Mouse (Mus musculus): ENCODE data around the gene Prickle1. TPM values are rescaled to one million over a fixed set of nuclear protein-coding genes. Genes with fewer than 3 reads are reported as not detected.

Gene Prickle1
- polyA plus RNA-seq, 1 experiment from 2014 or later: 15.7 TPM

DNA sequence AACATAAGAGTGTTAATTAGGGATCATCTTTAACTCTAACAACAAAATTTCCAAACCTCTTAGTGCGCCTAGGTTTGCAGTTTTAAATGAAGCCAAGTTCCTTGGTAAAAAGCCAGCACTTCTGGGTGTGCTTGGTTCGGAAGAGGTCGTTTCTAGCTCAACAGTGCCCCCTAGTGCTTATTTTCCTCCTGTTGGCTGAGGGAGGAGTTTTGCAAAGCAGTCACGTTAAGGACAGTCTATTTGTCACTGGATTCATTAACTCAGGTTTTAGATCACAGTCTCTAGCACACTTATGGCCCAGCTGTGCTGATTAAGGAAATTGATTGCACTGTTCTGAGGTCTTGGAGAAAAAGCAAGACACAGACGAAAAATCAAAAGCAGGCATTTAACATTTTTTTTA lies 19.8 kb downstream of the Prickle1 start:
- no peaks in the 10 kb centered on the region for H3K27me3 ChIP-seq
- ChIA-PET POLR2A (no interaction called here), CTCF (interaction anchor here (0.7 to 2.4 kb wide), 13 partner anchors 8 to 637 kb away, joined by 3 to 7 read pairs (median 4); no protein-coding TSS in a partner anchor)
- peak; percentile 92 for TF ChIP-seq CTCF (IDR thresholded peaks at IDR 0.05)
- ATAC-seq (peak; percentile 91), DNase-seq (ENCODE audit: low read depth, low spot score) (peak; percentile 61)
- in situ Hi-C loops (cut with MboI; ENCODE audit: low pct_unique_long_range_greater_than_20kb): loop anchor here (5.0 to 10.0 kb wide), 2 partner anchors 311 to 636 kb away; no protein-coding TSS in a partner anchor

- POLR2A ChIA-PET: no interaction called here
- DNase-seq (ENCODE audit: low read depth, low spot score) (no peak), ATAC-seq (no peak)
- in situ Hi-C loops (cut with MboI; ENCODE audit: low pct_unique_long_range_greater_than_20kb): loop anchor here (10.0 kb wide), 1 partner anchor 308 kb away; no protein-coding TSS in a partner anchor
- no peak for TF ChIP-seq CTCF (IDR thresholded peaks at IDR 0.05)
- CTCF ChIA-PET: no interaction called here
- H3K27me3 ChIP-seq: no peaks in the 10 kb centered on the region
Observed at GRCm38 (mm10) chr15:93572889-93573288, 22.8 kb downstream of the Prickle1 start.

- no peak for DNase-seq (ENCODE audit: low read depth, low spot score)
- ATAC-seq: no peak
- CTCF ChIA-PET: no interaction called here
- POLR2A ChIA-PET: no interaction called here
- H3K27me3 ChIP-seq: no peaks in the 10 kb centered on the region
- in situ Hi-C loops (cut with MboI; ENCODE audit: low pct_unique_long_range_greater_than_20kb): loop anchor here (10.0 kb wide), 1 partner anchor 306 kb away; no protein-coding TSS in a partner anchor
- no peak for TF ChIP-seq CTCF (IDR thresholded peaks at IDR 0.05)
Observed at GRCm38 (mm10) chr15:93570881-93571495, 24.7 kb downstream of the Prickle1 start.

DNA sequence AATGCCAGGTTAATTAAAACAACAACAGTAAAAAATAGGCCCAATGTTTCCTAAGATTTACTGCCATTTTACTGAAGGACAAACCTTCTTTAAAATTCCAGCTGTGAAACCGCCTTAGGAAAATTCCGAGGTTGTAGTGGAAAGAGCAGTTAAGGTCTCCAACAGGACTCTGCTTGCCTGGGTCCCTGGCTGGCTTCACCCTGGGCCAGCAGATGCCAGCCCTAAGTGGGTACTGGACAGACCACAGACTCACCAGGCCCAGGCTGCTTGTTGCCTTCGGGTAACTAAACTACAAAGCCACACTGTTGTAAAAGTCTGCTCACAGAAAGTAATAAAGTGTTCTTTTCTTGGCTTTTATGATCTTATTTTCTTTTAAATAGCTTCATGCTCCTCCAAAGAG lies 26.8 kb downstream of the Prickle1 start:
- DNase-seq (ENCODE audit: low read depth, low spot score): no peak
- no peak for ATAC-seq
- TF ChIP-seq CTCF (IDR thresholded peaks at IDR 0.05): no peak
- in situ Hi-C loops (cut with MboI; ENCODE audit: low pct_unique_long_range_greater_than_20kb): no loop called here
- H3K27me3 ChIP-seq: no peaks in the 10 kb centered on the region
- ChIA-PET CTCF (interaction anchor here (0.9 to 1.2 kb wide), 3 partner anchors 10 to 70 kb away, joined by 3 read pairs; no protein-coding TSS in a partner anchor), POLR2A (interaction anchor here (0.8 to 1.0 kb wide), 2 partner anchors 24 to 42 kb away, joined by 3 read pairs; no protein-coding TSS in a partner anchor)

DNA sequence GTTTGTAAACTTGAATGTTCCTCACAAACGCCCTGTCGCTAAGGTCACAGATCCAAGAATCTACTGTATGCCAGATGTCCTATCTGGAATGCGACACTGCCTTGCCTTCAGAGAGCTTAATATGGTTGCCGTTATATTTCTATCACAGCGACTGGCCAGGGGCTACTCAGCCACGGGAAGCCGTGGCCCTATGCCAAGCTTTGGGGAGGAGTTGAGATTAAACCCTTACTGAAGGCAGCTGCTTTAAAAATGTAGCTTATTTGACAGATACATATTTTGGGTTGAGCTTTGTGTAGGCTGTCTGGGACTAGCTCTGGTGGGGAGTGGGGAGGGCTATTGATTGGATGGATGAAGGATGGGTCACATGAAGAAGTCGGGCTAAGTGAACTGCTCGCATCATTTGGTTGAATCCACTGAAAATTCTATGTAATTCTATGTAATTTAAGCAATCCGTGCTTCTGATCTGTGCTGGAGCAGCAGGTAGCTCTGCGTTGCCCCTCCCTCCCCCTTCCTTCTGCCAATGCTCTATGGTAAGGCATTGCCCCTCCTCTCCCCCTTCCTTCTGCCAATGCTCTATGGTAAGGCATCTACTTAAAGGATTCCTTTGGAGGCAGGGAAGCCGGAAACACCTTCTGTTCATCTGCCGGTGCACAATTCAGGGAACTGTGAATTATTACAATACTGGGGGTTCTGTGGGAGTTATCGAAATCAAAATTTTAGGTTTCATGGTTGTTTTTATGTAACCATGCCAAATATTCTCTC lies 28.0 kb downstream of the Prickle1 start:
- ATAC-seq (no peak), DNase-seq (ENCODE audit: low read depth, low spot score) (no peak)
- H3K27me3 ChIP-seq: no peaks in the 10 kb centered on the region
- POLR2A ChIA-PET: no interaction called here
- TF ChIP-seq CTCF (IDR thresholded peaks at IDR 0.05): no peak
- CTCF ChIA-PET: interaction anchor here (1.1 to 2.1 kb wide), 2 partner anchors 8 to 11 kb away, joined by 3 to 7 read pairs; no protein-coding TSS in a partner anchor
- in situ Hi-C loops (cut with MboI; ENCODE audit: low pct_unique_long_range_greater_than_20kb): no loop called here

DNA sequence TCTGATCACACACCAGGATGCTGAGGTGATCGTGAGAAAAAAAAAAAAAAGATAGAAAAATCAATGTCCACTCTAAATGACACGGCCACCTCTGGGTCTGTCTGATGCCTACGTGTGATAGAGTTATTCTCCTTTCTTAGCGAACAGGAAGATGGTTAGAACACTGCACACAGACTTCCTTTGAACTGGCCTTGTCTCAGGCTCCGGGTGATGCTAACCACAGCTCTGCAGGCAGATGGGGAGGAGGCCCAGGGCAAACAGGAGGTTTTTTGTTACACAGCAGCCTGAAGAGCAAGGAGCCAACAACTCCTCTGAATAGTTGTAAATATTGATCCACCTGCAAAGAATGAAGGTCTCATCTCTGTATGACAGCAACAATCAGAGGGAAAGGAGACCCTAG lies 32.2 kb downstream of the Prickle1 start:
- CTCF ChIA-PET: no interaction called here
- no peak for TF ChIP-seq CTCF (IDR thresholded peaks at IDR 0.05)
- in situ Hi-C loops (cut with MboI; ENCODE audit: low pct_unique_long_range_greater_than_20kb): no loop called here
- POLR2A ChIA-PET: no interaction called here
- no peak for DNase-seq (ENCODE audit: low read depth, low spot score)
- no peaks in the 10 kb centered on the region for H3K27me3 ChIP-seq
- no peak for ATAC-seq

- no peak for TF ChIP-seq CTCF (IDR thresholded peaks at IDR 0.05)
- H3K27me3 ChIP-seq: no peaks in the 10 kb centered on the region
- in situ Hi-C loops (cut with MboI; ENCODE audit: low pct_unique_long_range_greater_than_20kb): no loop called here
- ATAC-seq: peak; percentile 29
- CTCF ChIA-PET: interaction anchor here (1.2 kb wide), 1 partner anchor 11 kb away, joined by 4 read pairs; no protein-coding TSS in a partner anchor
- POLR2A ChIA-PET: no interaction called here
- DNase-seq (ENCODE audit: low read depth, low spot score): no peak
Observed at GRCm38 (mm10) chr15:93561540-93561939, 34.2 kb downstream of the Prickle1 start.

DNA sequence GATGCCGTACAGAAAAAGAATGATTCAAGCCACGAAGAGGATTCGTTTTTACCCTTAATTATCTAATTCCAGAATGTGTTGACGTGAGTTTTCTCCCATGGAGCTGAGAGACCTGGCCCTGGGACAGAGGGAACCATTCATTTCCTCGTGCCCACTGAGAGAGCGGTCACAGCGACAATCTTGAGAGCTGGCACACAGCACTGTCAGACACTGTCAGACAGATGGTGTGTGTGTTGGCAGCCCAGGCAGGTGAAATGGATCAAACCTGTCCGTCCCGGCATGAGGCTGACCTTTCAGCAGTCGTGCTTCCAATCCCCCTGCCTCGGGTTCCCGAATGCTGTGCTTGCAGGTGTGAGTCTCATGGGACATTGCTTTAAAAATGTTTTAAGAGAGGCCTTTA lies 37.3 kb downstream of the Prickle1 start:
- POLR2A ChIA-PET: no interaction called here
- H3K27me3 ChIP-seq: no peaks in the 10 kb centered on the region
- in situ Hi-C loops (cut with MboI; ENCODE audit: low pct_unique_long_range_greater_than_20kb): no loop called here
- DNase-seq (ENCODE audit: low read depth, low spot score) (no peak), ATAC-seq (no peak)
- no peak for TF ChIP-seq CTCF (IDR thresholded peaks at IDR 0.05)
- CTCF ChIA-PET: no interaction called here

GRCm38 (mm10) chr15:93555719-93556118 lies 40.0 kb downstream of the Prickle1 start:
- no peaks in the 10 kb centered on the region for H3K27me3 ChIP-seq
- POLR2A ChIA-PET: no interaction called here
- DNase-seq (ENCODE audit: low read depth, low spot score) (no peak), ATAC-seq (no peak)
- no peak for TF ChIP-seq CTCF (IDR thresholded peaks at IDR 0.05)
- in situ Hi-C loops (cut with MboI; ENCODE audit: low pct_unique_long_range_greater_than_20kb): no loop called here
- CTCF ChIA-PET: interaction anchor here (1.0 kb wide), 1 partner anchor 9 kb away, joined by 4 read pairs; no protein-coding TSS in a partner anchor

DNA sequence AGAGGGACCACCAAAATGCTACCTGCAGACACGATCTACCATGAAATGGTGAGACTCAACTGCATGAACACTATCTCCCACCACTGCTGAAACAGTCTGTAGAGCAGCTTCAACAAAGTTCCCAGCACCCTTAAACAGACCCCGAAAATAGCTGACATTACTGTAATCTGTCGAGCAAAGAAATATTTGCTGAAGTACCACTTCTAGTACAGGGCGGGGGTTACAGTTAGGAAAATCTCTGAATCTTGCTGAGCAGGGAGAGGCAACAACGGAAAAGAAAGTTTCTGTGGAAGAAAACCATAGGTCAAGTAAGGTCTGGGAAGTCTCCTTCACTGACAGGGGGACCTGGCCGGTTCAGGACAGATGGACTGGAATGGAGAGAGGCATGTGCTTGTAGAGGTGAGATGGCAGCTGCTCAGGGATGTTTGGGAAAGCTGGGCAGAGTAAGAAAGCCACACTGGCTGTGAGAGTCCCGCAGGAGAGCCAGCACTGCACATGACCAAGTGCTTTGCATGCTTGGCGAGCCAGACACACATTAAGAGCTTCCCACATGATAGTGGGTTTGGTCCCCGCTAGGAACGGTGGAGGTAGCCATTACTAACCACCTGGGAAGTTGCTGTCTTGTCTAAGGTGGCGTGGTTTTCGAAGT lies 41.4 kb downstream of the Prickle1 start:
- in situ Hi-C loops (cut with MboI; ENCODE audit: low pct_unique_long_range_greater_than_20kb): no loop called here
- no peak for TF ChIP-seq CTCF (IDR thresholded peaks at IDR 0.05)
- ATAC-seq: no peak
- DNase-seq (ENCODE audit: low read depth, low spot score): no peak
- no peaks in the 10 kb centered on the region for H3K27me3 ChIP-seq
- POLR2A ChIA-PET: no interaction called here
- CTCF ChIA-PET: interaction anchor here (1.0 kb wide), 1 partner anchor 36 kb away, joined by 3 read pairs; no protein-coding TSS in a partner anchor

Measured in Patski (cell line).